Mouse (Mus musculus): ENCODE measurements around the gene Neurog2. TPM values are rescaled to one million over a fixed set of nuclear protein-coding genes. Genes with fewer than 3 reads are reported as not detected.

The Neurog2 gene
- polyA plus RNA-seq, 1 experiment: not detected

- peaks cover 37% of the 10 kb centered on the region for H3K27me3 ChIP-seq (ENCODE audit: control insufficient read depth, insufficient read depth, low read length)
These were observed 5.6 kb upstream of the Neurog2 start for GRCm38 (mm10) chr3:127627151-127627955.

DNA sequence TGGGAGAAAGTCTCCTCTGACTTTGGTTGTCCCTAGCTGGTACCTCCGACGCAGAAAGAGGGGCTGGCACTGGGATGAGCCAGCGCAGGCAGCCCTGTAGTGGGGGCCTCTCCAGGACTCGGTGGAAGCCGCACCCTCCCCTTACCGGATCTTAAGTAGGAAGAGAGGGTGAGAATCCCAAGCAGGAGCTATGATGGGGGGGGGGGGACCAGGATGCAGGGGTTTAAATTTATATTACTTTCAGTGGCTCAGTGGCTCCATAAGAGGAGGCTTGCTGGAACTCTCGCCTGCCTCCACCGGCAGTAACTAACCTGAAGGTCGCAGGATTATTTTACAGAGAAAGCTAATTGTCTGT lies 5.0 kb upstream of the Neurog2 start:
- WGBS: 7% methylated on average over 9 of the region's 9 CpGs
- H3K4me3 ChIP-seq (ENCODE audit: extremely low read depth, insufficient read depth, insufficient read length): no peak overlapping the region; the same call in 1 of the 2 replicates
- H3K4me1 ChIP-seq (ENCODE audit: control insufficient read depth, insufficient read depth, insufficient read length): peaks cover 13% of the 10 kb centered on the region
- TF ChIP-seq CTCF (IDR thresholded peaks at IDR 0.05; ENCODE audit: extremely low read depth, insufficient read depth, insufficient read length, insufficient replicate concordance): no peak
- no peak for TF ChIP-seq POLR2A (IDR thresholded peaks at IDR 0.05; ENCODE audit: low read depth, low read length)
- no peak overlapping the region for H3K27ac ChIP-seq (ENCODE audit: insufficient read depth, low read length)
- H3K36me3 ChIP-seq (ENCODE audit: control insufficient read depth, insufficient read depth, low read length): no peaks in the 10 kb centered on the region
- H3K27me3 ChIP-seq (ENCODE audit: control insufficient read depth, insufficient read depth, low read length): peaks cover 41% of the 10 kb centered on the region
- DNase-seq (ENCODE audit: low read depth in 1 of 2, low spot score in 2 of 2): no peak

More at GRCm38 (mm10) chr3:127627151-127627955, 5.6 kb upstream of the Neurog2 start:
- Histone ChIP-seq H3K4me3 (ENCODE audit: extremely low read depth, insufficient read depth, insufficient read length) (no peak overlapping the region), H3K36me3 (ENCODE audit: control insufficient read depth, insufficient read depth, low read length) (no peaks in the 10 kb centered on the region), H3K27ac (ENCODE audit: insufficient read depth, low read length) (no peak overlapping the region), H3K4me1 (ENCODE audit: control insufficient read depth, insufficient read depth, insufficient read length) (peaks cover 8% of the 10 kb centered on the region)
- TF ChIP-seq CTCF (IDR thresholded peaks at IDR 0.05; ENCODE audit: extremely low read depth, insufficient read depth, insufficient read length, insufficient replicate concordance) (no peak), POLR2A (IDR thresholded peaks at IDR 0.05; ENCODE audit: low read depth, low read length) (no peak)
- 8% methylated on average over 28 of the region's 28 CpGs for WGBS
- DNase-seq (ENCODE audit: low read depth in 1 of 2, low spot score in 2 of 2): no peak

- DNase-seq (ENCODE audit: low read depth in 1 of 2, low spot score in 2 of 2): no peak
- WGBS: 10% methylated on average over 37 of the region's 37 CpGs
- no peaks in the 10 kb centered on the region for H3K36me3 ChIP-seq (ENCODE audit: control insufficient read depth, insufficient read depth, low read length)
- peak overlapping the region; percentile 31; the same call in 1 of the 2 replicates for H3K4me3 ChIP-seq (ENCODE audit: extremely low read depth, insufficient read depth, insufficient read length)
- no peak overlapping the region for H3K27ac ChIP-seq (ENCODE audit: insufficient read depth, low read length)
- peaks cover 47% of the 10 kb centered on the region for H3K27me3 ChIP-seq (ENCODE audit: control insufficient read depth, insufficient read depth, low read length)
- peaks cover 19% of the 10 kb centered on the region for H3K4me1 ChIP-seq (ENCODE audit: control insufficient read depth, insufficient read depth, insufficient read length)
- no peak for TF ChIP-seq CTCF (IDR thresholded peaks at IDR 0.05; ENCODE audit: extremely low read depth, insufficient read depth, insufficient read length, insufficient replicate concordance)
- no peak for TF ChIP-seq POLR2A (IDR thresholded peaks at IDR 0.05; ENCODE audit: low read depth, low read length)
These were observed 4.4 kb upstream of the Neurog2 start for GRCm38 (mm10) chr3:127628311-127629184.

- H3K27ac ChIP-seq (ENCODE audit: insufficient read depth, low read length): no peak overlapping the region
- DNase-seq (ENCODE audit: low read depth in 1 of 2, low spot score in 2 of 2): no peak
- WGBS: 6% methylated on average over 1 of the region's 1 CpGs
- no peak for TF ChIP-seq CTCF (IDR thresholded peaks at IDR 0.05; ENCODE audit: extremely low read depth, insufficient read depth, insufficient read length, insufficient replicate concordance)
- TF ChIP-seq POLR2A (IDR thresholded peaks at IDR 0.05; ENCODE audit: low read depth, low read length): no peak
- no peaks in the 10 kb centered on the region for H3K36me3 ChIP-seq (ENCODE audit: control insufficient read depth, insufficient read depth, low read length)
- H3K4me1 ChIP-seq (ENCODE audit: control insufficient read depth, insufficient read depth, insufficient read length): peaks cover 27% of the 10 kb centered on the region
- peaks cover 57% of the 10 kb centered on the region for H3K27me3 ChIP-seq (ENCODE audit: control insufficient read depth, insufficient read depth, low read length)
- no peak overlapping the region for H3K4me3 ChIP-seq (ENCODE audit: extremely low read depth, insufficient read depth, insufficient read length)
These were observed 2.7 kb upstream of the Neurog2 start for GRCm38 (mm10) chr3:127630190-127630589.

GRCm38 (mm10) chr3:127630735-127631372 lies 2.1 kb upstream of the Neurog2 start:
- H3K27ac ChIP-seq (ENCODE audit: insufficient read depth, low read length): no peak overlapping the region
- TF ChIP-seq CTCF (IDR thresholded peaks at IDR 0.05; ENCODE audit: extremely low read depth, insufficient read depth, insufficient read length, insufficient replicate concordance): no peak
- TF ChIP-seq POLR2A (IDR thresholded peaks at IDR 0.05; ENCODE audit: low read depth, low read length): no peak
- no peak overlapping the region for H3K4me3 ChIP-seq (ENCODE audit: extremely low read depth, insufficient read depth, insufficient read length)
- WGBS: 14% methylated on average over 17 of the region's 17 CpGs
- H3K4me1 ChIP-seq (ENCODE audit: control insufficient read depth, insufficient read depth, insufficient read length): peaks cover 25% of the 10 kb centered on the region
- H3K36me3 ChIP-seq (ENCODE audit: control insufficient read depth, insufficient read depth, low read length): no peaks in the 10 kb centered on the region
- DNase-seq (ENCODE audit: low read depth in 1 of 2, low spot score in 2 of 2): no peak
- peaks cover 55% of the 10 kb centered on the region for H3K27me3 ChIP-seq (ENCODE audit: control insufficient read depth, insufficient read depth, low read length)

DNA sequence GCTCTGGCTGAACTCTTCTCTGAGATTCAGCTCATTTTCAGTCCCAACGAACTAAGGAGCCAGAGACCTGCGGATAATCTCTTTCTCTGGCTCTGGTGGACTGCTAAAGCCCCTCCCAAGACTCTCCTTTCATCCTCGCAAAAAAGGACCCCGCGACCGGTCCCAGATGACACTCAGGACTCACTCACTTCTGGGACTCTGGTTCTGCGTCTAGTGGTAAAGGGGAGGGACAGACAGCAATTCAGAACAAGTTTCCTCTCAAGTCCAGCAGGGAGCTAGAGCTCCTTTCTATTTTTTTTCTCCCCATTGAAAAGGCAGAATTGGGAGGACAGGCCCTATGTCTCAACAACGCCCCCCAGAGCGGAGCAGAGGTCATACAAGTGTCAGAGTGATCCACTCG lies 1.4 kb upstream of the Neurog2 start:
- Histone ChIP-seq H3K27ac (ENCODE audit: insufficient read depth, low read length) (no peak overlapping the region), H3K4me1 (ENCODE audit: control insufficient read depth, insufficient read depth, insufficient read length) (peaks cover 25% of the 10 kb centered on the region), H3K4me3 (ENCODE audit: extremely low read depth, insufficient read depth, insufficient read length) (no peak overlapping the region), H3K27me3 (ENCODE audit: control insufficient read depth, insufficient read depth, low read length) (peaks cover 53% of the 10 kb centered on the region), H3K36me3 (ENCODE audit: control insufficient read depth, insufficient read depth, low read length) (no peaks in the 10 kb centered on the region)
- DNase-seq (ENCODE audit: low read depth in 1 of 2, low spot score in 2 of 2): no peak
- TF ChIP-seq CTCF (IDR thresholded peaks at IDR 0.05; ENCODE audit: extremely low read depth, insufficient read depth, insufficient read length, insufficient replicate concordance) (no peak), POLR2A (IDR thresholded peaks at IDR 0.05; ENCODE audit: low read depth, low read length) (no peak)
- WGBS: 4% methylated on average over 10 of the region's 10 CpGs

All from spleen, adult 2 months (tissue).